Mouse (Mus musculus) heart, embryonic 13.5 days (tissue): Measurements from ENCODE around the gene Dnajc10. TPM values are rescaled to one million over a fixed set of nuclear protein-coding genes. Genes with fewer than 3 reads are reported as not detected.

Experiments used
- ATAC-seq: fragments of 200-750 bp; cut with Nextera tagmentation; 2 replicates; pipeline ENCODE4 v1.8.0; 2017; ENCODE audit warnings: moderate TSS enrichment; ENCODE audit not compliant: insufficient number of reproducible peaks, low FRiP score, low TSS enrichment; ENCODE audit errors: extremely low read depth
- H3K27ac ChIP-seq: fragments of 300-500 bp; sonication (generic); replicated peaks from 2 replicates; pipeline ENCODE4 v1.5.1; 2015; ENCODE audit warnings: moderate library complexity, mild to moderate bottlenecking, inconsistent platforms
- H3K27me3 ChIP-seq: fragments of 300-500 bp; sonication (generic); replicated peaks from 2 replicates; pipeline ENCODE4 v1.6.1; 2015; ENCODE audit warnings: mild to moderate bottlenecking, inconsistent platforms
- H3K36me3 ChIP-seq: fragments of 300-500 bp; sonication (generic); 2 replicates; pipeline ENCODE4 v1.6.1; 2015; ENCODE audit warnings: mild to moderate bottlenecking, inconsistent platforms
- H3K4me1 ChIP-seq: fragments of 300-500 bp; sonication (generic); 2 replicates; pipeline ENCODE4 v1.6.1; 2015; ENCODE audit warnings: inconsistent platforms
- H3K4me2 ChIP-seq: fragments of 300-500 bp; sonication (generic); 2 replicates; pipeline ENCODE4 v1.6.1; 2015; ENCODE audit warnings: inconsistent platforms, mild to moderate bottlenecking, moderate library complexity
- H3K4me3 ChIP-seq: fragments of 300-500 bp; sonication (generic); 2 replicates; pipeline ENCODE4 v1.5.1; 2015; ENCODE audit warnings: moderate library complexity, mild to moderate bottlenecking, inconsistent platforms
- H3K9ac ChIP-seq: fragments of 300-500 bp; sonication (generic); 2 replicates; pipeline ENCODE4 v1.6.1; 2015; ENCODE audit warnings: inconsistent platforms, mild to moderate bottlenecking, moderate library complexity
- H3K9me3 ChIP-seq: fragments of 300-500 bp; sonication (generic); 2 replicates; pipeline ENCODE4 v1.6.1; 2016; ENCODE audit warnings: inconsistent platforms
- WGBS: fragments of 180-500 bp; shearing (Covaris S2); methylation state at CpG from one replicate; pipeline ENCODE4 v1.1.7; 2015; ENCODE audit warnings: mixed read lengths; 5-methylcytosine and 5-hydroxymethylcytosine counted together
- polyA plus RNA-seq: library from polyadenylated mRNA; unstranded; fragments of >200 nt; fragmentation: Nextera tagmentation; extraction: Ambion mirVana; gene quantifications from 2 replicates; pipeline ENCODE4 v1.2.1, GENCODE M21; 2015

Gene Dnajc10
- polyA plus RNA-seq, 1 experiment from 2014 or later = 50.6 TPM

DNA sequence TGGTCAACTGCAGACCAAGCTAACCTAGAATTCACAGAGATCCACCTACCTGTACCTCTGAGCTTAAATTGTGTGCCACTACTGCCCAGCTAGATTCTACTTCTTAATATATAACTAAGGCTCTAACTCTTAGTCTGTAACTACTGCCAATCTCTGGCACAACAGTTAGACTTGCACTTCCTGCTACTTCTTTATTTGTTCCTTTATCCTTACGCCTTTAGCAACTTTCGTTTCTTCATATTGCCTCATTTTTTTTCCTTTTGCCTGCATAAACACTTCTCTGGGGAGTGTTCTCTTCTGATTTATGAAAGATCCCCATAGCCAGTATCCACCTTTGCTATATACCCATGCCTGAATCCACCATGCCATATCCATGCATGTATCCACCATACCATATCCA lies 11.3 kb upstream of the Dnajc10 start:
- Histone ChIP-seq H3K4me2 (no peak overlapping the region), H3K4me3 (no peak overlapping the region), H3K27ac (no peak overlapping the region), H3K4me1 (no peaks in the 10 kb centered on the region), H3K9me3 (no peaks in the 10 kb centered on the region), H3K36me3 (no peaks in the 10 kb centered on the region), H3K9ac (no peak overlapping the region), H3K27me3 (no peaks in the 10 kb centered on the region)
- 87% methylated on average over 2 of the region's 2 CpGs for WGBS
- no peak for ATAC-seq

- ATAC-seq = no peak
- H3K9me3 ChIP-seq = no peaks in the 10 kb centered on the region
- H3K4me3 ChIP-seq = no peak overlapping the region
- no peak overlapping the region for H3K9ac ChIP-seq
- no peak overlapping the region for H3K27ac ChIP-seq
- no peaks in the 10 kb centered on the region for H3K27me3 ChIP-seq
- H3K36me3 ChIP-seq = no peaks in the 10 kb centered on the region
- 83% methylated on average over 3 of the region's 3 CpGs for WGBS
- no peak overlapping the region for H3K4me2 ChIP-seq
- H3K4me1 ChIP-seq = peaks cover 10% of the 10 kb centered on the region
Observed at GRCm38 (mm10) chr2:80307701-80308100, 7.6 kb upstream of the Dnajc10 start.

DNA sequence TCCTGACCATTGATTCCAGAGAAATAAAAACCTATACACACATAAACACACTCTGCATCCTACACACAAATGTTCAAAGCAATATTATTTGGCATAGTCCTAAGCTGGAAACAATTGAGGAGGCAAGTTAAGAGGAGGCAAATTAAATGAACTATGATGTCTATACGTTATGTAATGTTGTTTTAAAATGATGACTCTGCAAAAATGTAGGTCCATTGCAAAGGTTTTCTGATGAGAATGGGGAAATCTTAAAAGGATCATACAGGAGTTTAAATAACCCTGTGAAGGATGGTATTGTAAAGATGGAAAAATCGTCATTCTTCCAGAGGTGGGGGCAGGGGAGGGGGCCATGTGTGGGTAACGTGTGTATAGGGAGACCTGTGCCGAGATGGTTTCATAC lies 5.5 kb upstream of the Dnajc10 start:
- Histone ChIP-seq H3K36me3 (no peaks in the 10 kb centered on the region), H3K9me3 (no peaks in the 10 kb centered on the region), H3K27me3 (no peaks in the 10 kb centered on the region), H3K4me2 (no peak overlapping the region), H3K27ac (no peak overlapping the region), H3K9ac (no peak overlapping the region), H3K4me1 (peaks cover 10% of the 10 kb centered on the region), H3K4me3 (no peak overlapping the region)
- WGBS = 58% methylated on average over 4 of the region's 4 CpGs
- no peak for ATAC-seq

DNA sequence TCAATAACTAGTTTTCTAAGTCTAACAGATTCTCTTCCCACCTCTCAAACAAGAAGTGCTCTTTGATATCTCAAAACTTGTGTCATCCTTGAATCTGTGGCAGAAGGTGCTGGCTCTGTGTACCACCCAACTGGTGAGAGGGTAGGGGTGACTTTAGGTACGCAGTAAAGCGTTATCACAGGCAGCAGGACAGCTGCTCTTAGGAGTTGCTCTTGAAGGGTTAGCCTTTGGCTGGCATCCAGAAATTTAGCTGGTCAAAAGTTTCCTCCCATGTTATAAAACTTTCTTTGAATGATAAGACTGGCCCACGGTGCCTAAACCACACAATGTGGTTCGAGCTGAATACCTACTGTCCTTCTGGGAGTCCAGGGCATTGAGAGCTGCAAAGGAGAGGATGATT lies 4.5 kb upstream of the Dnajc10 start:
- peaks cover 10% of the 10 kb centered on the region for H3K4me1 ChIP-seq
- 24% methylated on average over 4 of the region's 4 CpGs for WGBS
- no peaks in the 10 kb centered on the region for H3K9me3 ChIP-seq
- H3K36me3 ChIP-seq = no peaks in the 10 kb centered on the region
- H3K27ac ChIP-seq = no peak overlapping the region
- no peak for ATAC-seq
- no peak overlapping the region for H3K4me2 ChIP-seq
- no peaks in the 10 kb centered on the region for H3K27me3 ChIP-seq
- no peak overlapping the region for H3K9ac ChIP-seq
- H3K4me3 ChIP-seq = no peak overlapping the region

GRCm38 (mm10) chr2:80311350-80311749 lies 3.9 kb upstream of the Dnajc10 start:
- Histone ChIP-seq H3K36me3 (no peaks in the 10 kb centered on the region), H3K4me1 (peaks cover 14% of the 10 kb centered on the region), H3K27me3 (no peaks in the 10 kb centered on the region), H3K4me3 (no peak overlapping the region), H3K4me2 (no peak overlapping the region), H3K27ac (no peak overlapping the region), H3K9me3 (no peaks in the 10 kb centered on the region), H3K9ac (no peak overlapping the region)
- 65% methylated on average over 4 of the region's 4 CpGs for WGBS
- ATAC-seq = no peak

GRCm38 (mm10) chr2:80314201-80314600 lies 1.1 kb upstream of the Dnajc10 start:
- no peak overlapping the region for H3K4me2 ChIP-seq
- no peak overlapping the region for H3K4me3 ChIP-seq
- H3K36me3 ChIP-seq = peaks cover 17% of the 10 kb centered on the region
- no peak for ATAC-seq
- 42% methylated on average over 1 of the region's 1 CpGs for WGBS
- no peaks in the 10 kb centered on the region for H3K27me3 ChIP-seq
- H3K4me1 ChIP-seq = peaks cover 22% of the 10 kb centered on the region
- H3K27ac ChIP-seq = no peak overlapping the region
- H3K9ac ChIP-seq = 0 out of 2 replicates have a peak overlapping the region, but pooled peaks have one; percentile 3
- H3K9me3 ChIP-seq = no peaks in the 10 kb centered on the region

- WGBS = 43% methylated on average over 7 of the region's 7 CpGs
- H3K27ac ChIP-seq = peak overlapping the region; percentile 97
- H3K4me1 ChIP-seq = peaks cover 22% of the 10 kb centered on the region
- peak overlapping the region; percentile 85 for H3K4me2 ChIP-seq
- H3K4me3 ChIP-seq = peak overlapping the region; percentile 89
- H3K9me3 ChIP-seq = no peaks in the 10 kb centered on the region
- no peaks in the 10 kb centered on the region for H3K27me3 ChIP-seq
- H3K36me3 ChIP-seq = peaks cover 22% of the 10 kb centered on the region
- ATAC-seq = no peak
- H3K9ac ChIP-seq = peak overlapping the region; percentile 96
Observed at GRCm38 (mm10) chr2:80314854-80315241, 418 bp upstream of the Dnajc10 start.

DNA sequence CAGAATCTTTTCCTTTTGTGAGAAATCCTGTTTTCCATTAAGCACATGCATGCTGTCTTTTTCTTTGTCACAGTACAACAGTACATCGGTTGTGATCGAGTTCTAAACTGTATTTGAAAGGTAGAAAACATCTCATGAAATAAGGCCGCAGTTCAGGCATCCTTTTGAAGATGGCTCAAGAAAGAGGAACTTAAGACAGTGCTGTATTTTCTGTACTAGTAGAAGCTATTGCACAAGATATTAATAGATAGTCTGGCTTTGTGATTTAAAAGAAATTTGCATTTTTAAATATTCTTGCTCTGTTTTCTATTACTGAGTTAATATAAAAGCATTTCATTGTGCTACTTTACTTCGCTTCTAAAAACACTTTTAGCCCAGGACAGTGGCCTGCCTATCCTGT lies 7.6 kb downstream of the Dnajc10 start:
- Histone ChIP-seq H3K4me3 (no peak overlapping the region), H3K4me1 (no peaks in the 10 kb centered on the region), H3K27ac (no peak overlapping the region), H3K4me2 (no peak overlapping the region), H3K27me3 (no peaks in the 10 kb centered on the region), H3K9me3 (no peaks in the 10 kb centered on the region), H3K36me3 (peaks cover 76% of the 10 kb centered on the region), H3K9ac (no peak overlapping the region)
- no peak for ATAC-seq
- 95% methylated on average over 4 of the region's 4 CpGs for WGBS

DNA sequence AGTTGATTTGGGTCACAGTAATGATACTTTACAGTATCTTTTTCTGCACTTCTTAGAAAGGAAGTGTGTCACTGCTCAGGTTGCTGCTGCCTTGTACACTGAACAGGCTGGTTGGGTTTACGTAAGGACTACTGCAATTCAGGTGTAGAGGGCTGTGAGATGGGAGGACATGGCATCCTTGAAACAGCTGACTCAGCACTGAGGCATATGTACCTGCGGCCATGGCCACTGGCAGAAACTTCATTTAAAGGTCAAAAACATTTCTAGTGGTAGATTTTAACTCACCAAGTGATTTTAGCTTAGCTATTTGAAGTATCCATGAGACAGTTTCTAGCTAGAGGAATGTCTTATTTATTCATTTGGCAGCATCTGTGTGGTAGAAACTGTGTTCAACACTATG lies 10.5 kb downstream of the Dnajc10 start:
- Histone ChIP-seq H3K4me1 (no peaks in the 10 kb centered on the region), H3K9me3 (no peaks in the 10 kb centered on the region), H3K4me3 (no peak overlapping the region), H3K36me3 (peaks cover 77% of the 10 kb centered on the region), H3K27ac (no peak overlapping the region), H3K4me2 (no peak overlapping the region), H3K9ac (no peak overlapping the region), H3K27me3 (no peaks in the 10 kb centered on the region)
- WGBS = 98% methylated on average over 2 of the region's 2 CpGs
- ATAC-seq = no peak

DNA sequence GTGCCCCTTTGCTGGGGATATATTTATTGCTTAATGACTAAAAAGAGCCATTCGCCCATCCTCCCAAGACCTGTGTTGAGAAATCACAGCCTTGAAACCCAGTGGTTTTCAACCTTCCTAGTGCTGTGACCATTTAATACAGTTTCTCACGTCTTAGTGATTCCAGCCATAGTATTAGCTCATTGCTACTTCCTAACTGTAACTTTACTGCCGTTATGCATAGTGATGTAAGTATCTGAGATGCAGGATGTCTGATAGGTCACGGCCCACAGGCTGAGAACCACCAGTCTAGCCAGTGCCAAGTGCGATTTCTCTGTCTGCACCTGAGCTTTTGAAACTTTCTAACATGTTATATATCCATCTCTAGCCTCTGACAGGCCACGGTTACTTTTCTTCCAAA lies 12.0 kb downstream of the Dnajc10 start:
- H3K9ac ChIP-seq = no peak overlapping the region
- H3K27ac ChIP-seq = no peak overlapping the region
- H3K4me1 ChIP-seq = no peaks in the 10 kb centered on the region
- 89% methylated on average over 6 of the region's 6 CpGs for WGBS
- H3K9me3 ChIP-seq = no peaks in the 10 kb centered on the region
- H3K4me2 ChIP-seq = no peak overlapping the region
- H3K27me3 ChIP-seq = no peaks in the 10 kb centered on the region
- no peak for ATAC-seq
- H3K4me3 ChIP-seq = no peak overlapping the region
- peaks cover 72% of the 10 kb centered on the region for H3K36me3 ChIP-seq

GRCm38 (mm10) chr2:80328961-80329653 lies 13.8 kb downstream of the Dnajc10 start:
- Histone ChIP-seq H3K4me3 (no peak overlapping the region), H3K27ac (no peak overlapping the region), H3K36me3 (peaks cover 68% of the 10 kb centered on the region), H3K4me1 (no peaks in the 10 kb centered on the region), H3K27me3 (no peaks in the 10 kb centered on the region), H3K9ac (no peak overlapping the region), H3K9me3 (no peaks in the 10 kb centered on the region), H3K4me2 (no peak overlapping the region)
- WGBS = 85% methylated on average over 7 of the region's 7 CpGs
- ATAC-seq = no peak

DNA sequence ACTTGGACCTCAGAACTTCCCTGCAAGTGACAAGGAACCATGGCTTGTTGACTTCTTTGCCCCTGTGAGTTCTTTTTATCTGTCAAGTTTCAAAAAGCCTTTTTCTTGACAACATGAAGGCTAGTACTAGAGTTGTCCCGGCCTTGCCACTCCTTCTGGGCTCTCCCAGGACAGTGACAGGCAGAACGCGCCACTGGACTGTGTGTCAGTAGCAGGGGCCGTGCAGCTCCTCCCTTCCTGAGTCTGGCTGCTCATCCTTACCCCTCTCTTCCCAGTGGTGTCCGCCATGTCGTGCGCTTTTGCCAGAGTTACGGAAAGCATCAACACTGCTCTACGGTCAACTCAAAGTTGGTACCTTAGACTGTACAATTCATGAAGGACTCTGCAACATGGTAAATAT lies 25.3 kb downstream of the Dnajc10 start:
- no peak for ATAC-seq
- peaks cover 89% of the 10 kb centered on the region for H3K36me3 ChIP-seq
- WGBS = 94% methylated on average over 9 of the region's 9 CpGs

More for the DNA sequence above, 25.3 kb downstream of the Dnajc10 start:
- no peak overlapping the region for H3K4me2 ChIP-seq
- no peaks in the 10 kb centered on the region for H3K27me3 ChIP-seq
- no peak overlapping the region for H3K4me3 ChIP-seq
- no peaks in the 10 kb centered on the region for H3K4me1 ChIP-seq
- H3K9me3 ChIP-seq = no peaks in the 10 kb centered on the region
- H3K9ac ChIP-seq = no peak overlapping the region
- H3K27ac ChIP-seq = no peak overlapping the region
